Mouse (Mus musculus) midbrain, embryonic 11.5 days (tissue): ENCODE results near the gene Slc36a2. TPM values are rescaled to one million over a fixed set of nuclear protein-coding genes. Genes with fewer than 3 reads are reported as not detected.

ENCODE experiments used
- polyA plus RNA-seq: library from polyadenylated mRNA; unstranded; fragments of >200 nt; fragmentation: Nextera tagmentation; extraction: Ambion mirVana; gene quantifications from 2 replicates; pipeline ENCODE4 v1.2.1, GENCODE M21; 2014

Gene Slc36a2
- polyA plus RNA-seq, 1 experiment from 2014 or later, result not detected

Other genes with a start within 250 kb of the Slc36a2 start
- gene Tnip1, start 222.2 kb downstream of the Slc36a2 start, polyA plus RNA-seq, result 8.9 and 9.9 TPM in 2 replicates
- 71.2 and 77.6 TPM in 2 replicates for gene Anxa6, start 151.6 kb downstream of the Slc36a2 start, polyA plus RNA-seq
- 0.37 and 0.41 TPM in 2 replicates for gene Ccdc69, start 106.9 kb downstream of the Slc36a2 start, polyA plus RNA-seq
- gene Gm2a, start 87.0 kb downstream of the Slc36a2 start, polyA plus RNA-seq, result 14.0 and 15.0 TPM in 2 replicates
- gene Slc36a3, start 33.4 kb downstream of the Slc36a2 start, polyA plus RNA-seq, result not detected in 2 replicates
- gene Slc36a1, start 19.3 kb upstream of the Slc36a2 start, polyA plus RNA-seq, result 1.7 and 2.0 TPM in 2 replicates
- gene Fat2, start 151.5 kb upstream of the Slc36a2 start, polyA plus RNA-seq, result 0.03 TPM in 1 of 2 replicates, not detected in the other
- gene Sparc, start 238.1 kb upstream of the Slc36a2 start, polyA plus RNA-seq, result 411 and 428 TPM in 2 replicates